Mouse (Mus musculus) limb, embryonic 14.5 days (tissue): ENCODE measurements at regions not wholly inside any gene's neighbourhood (a gene's known extent, or its start where the extent isn't known, plus 50 kb on each side); places are given as distances from the start of the nearest gene placed in this dataset.
A peak's percentile ranks its signal among the peaks of the same experiment; 100 is the strongest.
"Not testable (repeated sequence)": the region's sequence is repeated elsewhere in the genome, so short reads cannot be mapped to it uniquely, and the experiment has no call there.

Experiments used
- ATAC-seq: fragments of 200-750 bp; cut with Nextera tagmentation; 2 replicates; pipeline ENCODE4 v1.8.0; 2017; ENCODE audit warnings: low read depth, moderate number of reproducible peaks, moderate TSS enrichment; ENCODE audit not compliant: low FRiP score
- DNase-seq: peaks from one replicate; pipeline ENCODE4 v3.0.0-alpha.2; 2015; ENCODE audit warnings: low spot score
- H3K27ac ChIP-seq: fragments of 300-500 bp; sonication (generic); replicated peaks from 2 replicates; pipeline ENCODE4 v1.5.1; 2014; ENCODE audit warnings: low read depth, mild to moderate bottlenecking, low read length, moderate library complexity, mixed read lengths
- H3K27me3 ChIP-seq: fragments of 300-500 bp; sonication (generic); 2 replicates; pipeline ENCODE4 v1.6.1; 2014; ENCODE audit warnings: low read length, mixed read lengths; ENCODE audit not compliant: control insufficient read depth, insufficient read depth
- H3K36me3 ChIP-seq: fragments of 300-500 bp; sonication (generic); 2 replicates; pipeline ENCODE4 v1.6.1; 2014; ENCODE audit warnings: mild to moderate bottlenecking, low read length, moderate library complexity, mixed read lengths; ENCODE audit not compliant: control insufficient read depth, insufficient read depth
- H3K4me1 ChIP-seq: fragments of 300-500 bp; sonication (generic); 2 replicates; pipeline ENCODE4 v1.6.1; 2014; ENCODE audit warnings: antibody characterized with exemption, low read length, mixed read lengths; ENCODE audit not compliant: control insufficient read depth, insufficient read depth
- H3K4me2 ChIP-seq: fragments of 300-500 bp; sonication (generic); replicated peaks from 2 replicates; pipeline ENCODE4 v1.6.1; 2014; ENCODE audit warnings: low read depth, mild to moderate bottlenecking, low read length, moderate library complexity; ENCODE audit not compliant: severe bottlenecking
- H3K4me3 ChIP-seq: fragments of 300-500 bp; sonication (generic); replicated peaks from 2 replicates; pipeline ENCODE4 v1.5.1; 2014; ENCODE audit warnings: low read length
- H3K9ac ChIP-seq: fragments of 300-500 bp; sonication (generic); 2 replicates; pipeline ENCODE4 v1.6.1; 2014; ENCODE audit warnings: mild to moderate bottlenecking, low read depth, low read length, moderate library complexity; ENCODE audit not compliant: severe bottlenecking
- H3K9me3 ChIP-seq: fragments of 300-500 bp; sonication (generic); 2 replicates; pipeline ENCODE4 v1.6.1; 2016; ENCODE audit warnings: low read length; ENCODE audit not compliant: control insufficient read depth
- POLR2A ChIP-seq: fragments of 200-500 bp; IDR thresholded peaks from 2 replicates; pipeline ENCODE4 v1.8.0; 2012; ENCODE audit warnings: inconsistent platforms, mild to moderate bottlenecking, moderate library complexity, borderline replicate concordance; ENCODE audit not compliant: insufficient read depth, insufficient read length; ENCODE audit errors: extremely low read depth
- WGBS: fragments of 180-500 bp; shearing (Covaris S2); extraction: QIAGEN DNeasy Blood & Tissue Kit; methylation state at CpG from one replicate; pipeline ENCODE4 v1.1.7; 2014; 5-methylcytosine and 5-hydroxymethylcytosine counted together

DNA sequence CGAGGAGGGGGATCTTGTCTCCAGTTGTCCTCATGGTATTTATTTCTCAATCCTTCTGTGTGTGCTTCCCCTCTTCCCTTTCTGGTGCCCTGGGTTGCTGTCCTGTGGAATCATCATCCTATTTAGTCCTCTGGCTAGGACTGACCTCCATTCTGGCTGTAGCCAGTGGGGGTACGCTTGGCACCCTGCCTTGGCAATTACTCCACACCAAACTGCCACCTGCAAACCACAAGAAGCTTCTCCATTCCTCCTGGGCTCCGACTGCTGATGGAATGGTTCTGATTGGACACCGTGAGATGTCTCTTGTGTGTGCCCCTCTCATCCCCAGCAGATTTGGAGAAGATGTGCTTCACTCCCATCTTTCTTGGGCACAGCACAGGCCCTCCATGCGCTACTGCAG, 322.5 kb downstream of the Abcc12 start:
- peaks cover 4% of the 10 kb centered on the region for H3K4me1 ChIP-seq
- no peak overlapping the region for H3K4me2 ChIP-seq
- WGBS = 83% methylated on average over 5 of the region's 5 CpGs
- DNase-seq = no peak
- H3K36me3 ChIP-seq = no peaks in the 10 kb centered on the region
- no peak for TF ChIP-seq POLR2A
- no peak overlapping the region for H3K9ac ChIP-seq
- no peak overlapping the region for H3K4me3 ChIP-seq
- H3K27me3 ChIP-seq = no peaks in the 10 kb centered on the region
- no peak overlapping the region for H3K27ac ChIP-seq
- no peak for ATAC-seq
- no peaks in the 10 kb centered on the region for H3K9me3 ChIP-seq

DNA sequence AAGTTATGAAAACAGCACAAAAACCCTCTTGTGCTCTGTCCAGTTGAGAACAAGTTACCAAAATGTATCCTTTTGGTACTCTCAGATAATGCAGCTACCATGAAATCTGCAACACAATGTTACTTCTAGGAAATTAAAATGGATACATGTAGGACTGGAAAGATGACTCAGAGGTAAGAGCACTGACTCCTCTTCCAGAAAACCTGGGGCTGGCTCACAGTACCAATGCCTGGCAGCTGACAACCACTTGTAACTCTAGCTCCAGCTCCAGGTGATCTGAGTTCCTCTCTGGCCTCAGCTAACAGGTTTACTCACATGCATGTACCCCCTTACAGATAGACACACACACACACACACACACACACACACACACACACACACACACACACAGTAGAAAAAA, 325.1 kb downstream of the Abcc12 start:
- H3K4me2 ChIP-seq = no peak overlapping the region
- H3K9me3 ChIP-seq = no peaks in the 10 kb centered on the region
- H3K36me3 ChIP-seq = no peaks in the 10 kb centered on the region
- no peak for DNase-seq
- no peak overlapping the region for H3K9ac ChIP-seq
- no peak overlapping the region for H3K4me3 ChIP-seq
- no peaks in the 10 kb centered on the region for H3K27me3 ChIP-seq
- ATAC-seq = no peak
- no peak for TF ChIP-seq POLR2A
- H3K27ac ChIP-seq = no peak overlapping the region
- H3K4me1 ChIP-seq = peaks cover 7% of the 10 kb centered on the region

DNA sequence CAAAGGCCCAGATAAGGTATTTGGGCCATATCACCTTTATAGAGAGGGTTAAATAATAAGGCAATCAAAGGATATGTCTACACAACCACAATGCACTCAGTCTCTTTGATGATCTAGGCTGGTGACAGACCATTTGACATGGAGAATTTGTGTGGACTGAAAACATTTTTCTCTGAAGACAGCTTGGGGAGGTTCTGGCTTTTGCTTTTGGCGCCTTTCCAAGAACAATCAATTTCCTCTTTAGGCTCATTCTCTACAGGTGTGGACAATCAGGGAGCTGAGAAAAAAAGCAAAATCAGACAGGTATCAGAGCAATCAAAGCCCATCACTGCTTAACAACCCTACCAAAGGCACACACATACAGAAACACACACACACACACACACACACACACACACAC, 325.8 kb downstream of the Abcc12 start:
- TF ChIP-seq POLR2A = no peak
- 50% methylated on average over 1 of the region's 1 CpGs for WGBS

GRCm38 (mm10) chr8:86252696-86253355, 327.7 kb downstream of the Abcc12 start:
- 69% methylated on average over 4 of the region's 4 CpGs for WGBS
- peak; percentile 36 for DNase-seq
- Histone ChIP-seq H3K4me2 (no peak overlapping the region), H3K27ac (no peak overlapping the region), H3K4me1 (peaks cover 7% of the 10 kb centered on the region), H3K36me3 (no peaks in the 10 kb centered on the region), H3K27me3 (no peaks in the 10 kb centered on the region), H3K9ac (no peak overlapping the region), H3K9me3 (no peaks in the 10 kb centered on the region), H3K4me3 (no peak overlapping the region)
- TF ChIP-seq POLR2A = no peak
- no peak for ATAC-seq

More for the DNA sequence above, 325.8 kb downstream of the Abcc12 start:
- H3K4me3 ChIP-seq = no peak overlapping the region
- H3K9ac ChIP-seq = no peak overlapping the region
- no peak overlapping the region for H3K27ac ChIP-seq
- no peaks in the 10 kb centered on the region for H3K9me3 ChIP-seq
- DNase-seq (no peak), ATAC-seq (no peak)
- H3K36me3 ChIP-seq = no peaks in the 10 kb centered on the region
- no peak overlapping the region for H3K4me2 ChIP-seq
- peaks cover 7% of the 10 kb centered on the region for H3K4me1 ChIP-seq
- no peaks in the 10 kb centered on the region for H3K27me3 ChIP-seq

GRCm38 (mm10) chr8:86234696-86235095, 345.8 kb downstream of the Abcc12 start:
- Histone ChIP-seq H3K4me3 (no peak overlapping the region), H3K9ac (no peak overlapping the region), H3K27ac (no peak overlapping the region), H3K4me2 (no peak overlapping the region), H3K36me3 (no peaks in the 10 kb centered on the region), H3K27me3 (no peaks in the 10 kb centered on the region), H3K4me1 (no peaks in the 10 kb centered on the region), H3K9me3 (no peaks in the 10 kb centered on the region)
- 77% methylated on average over 4 of the region's 4 CpGs for WGBS
- ATAC-seq = no peak
- no peak for TF ChIP-seq POLR2A
- no peak for DNase-seq

DNA sequence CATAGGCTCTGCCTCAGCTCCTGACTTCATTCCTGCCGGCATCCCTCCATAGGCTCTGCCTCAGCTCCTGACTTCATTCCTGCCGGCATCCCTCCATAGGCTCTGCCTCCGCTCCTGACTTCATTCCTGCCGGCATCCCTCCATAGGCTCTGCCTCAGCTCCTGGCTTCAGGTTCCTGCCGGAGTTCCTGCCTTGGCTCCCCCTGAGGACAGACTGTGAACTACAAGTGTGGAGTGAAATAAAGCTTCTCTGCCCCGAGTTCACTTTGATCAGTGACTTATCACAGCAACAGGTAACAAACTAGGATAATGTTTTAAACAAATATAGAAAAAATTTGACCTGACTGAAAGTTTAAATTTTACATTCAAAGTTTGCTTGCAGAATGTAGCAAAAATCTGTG, 348.5 kb downstream of the Abcc12 start:
- not testable (repeated sequence) for H3K9me3 ChIP-seq, H3K27ac ChIP-seq, H3K27me3 ChIP-seq, H3K4me1 ChIP-seq, H3K9ac ChIP-seq, DNase-seq, H3K36me3 ChIP-seq, H3K4me2 ChIP-seq, ATAC-seq, H3K4me3 ChIP-seq
- WGBS = 71% methylated on average over 5 of the region's 6 CpGs
